Mouse (Mus musculus): ENCODE measurements around the gene Psat1.

The Psat1 gene

DNA sequence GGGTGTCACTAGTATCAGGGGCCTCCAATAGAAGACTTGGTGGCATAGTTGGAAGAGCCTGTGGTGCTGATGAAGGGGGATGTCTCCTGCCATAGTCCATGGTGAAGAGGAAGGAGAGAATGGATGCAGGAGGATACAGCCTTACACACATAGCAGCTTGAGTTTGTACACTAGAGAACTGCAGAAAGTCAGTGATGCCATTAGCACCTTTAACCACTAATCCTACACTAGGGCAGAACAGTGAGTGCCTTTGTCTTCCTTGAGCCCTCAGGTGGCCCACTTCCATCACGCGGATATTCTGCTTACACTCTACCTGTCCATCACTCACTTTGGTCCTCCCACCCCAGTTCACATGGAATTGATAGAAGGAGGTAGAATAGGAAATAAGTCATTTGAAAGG, 83.0 kb downstream of the Psat1 start:
- DNase-seq (ENCODE audit: low spot score) = no peak

DNA sequence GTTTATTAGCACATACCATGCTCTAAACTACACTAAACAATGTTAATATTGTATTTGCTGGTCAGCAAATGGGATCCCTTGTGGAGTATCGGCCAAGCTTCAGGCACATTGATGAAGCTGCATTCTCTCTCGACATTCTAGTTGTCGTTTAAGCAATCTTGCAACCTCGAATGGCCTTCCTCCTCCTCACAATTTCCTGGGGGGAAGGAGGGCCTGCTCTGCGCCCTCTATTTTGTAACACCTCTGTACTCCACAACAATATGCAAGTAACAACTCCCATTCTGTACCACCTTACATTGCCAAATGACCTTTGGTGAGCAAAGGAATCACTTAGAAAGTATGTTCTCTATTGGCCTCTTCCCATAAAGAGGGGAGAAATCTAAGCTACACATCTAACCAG, 91.8 kb downstream of the Psat1 start:
- no peak for DNase-seq (ENCODE audit: low spot score)

Measured in c-Kit-positive CD71-positive TER-119-positive erythroid progenitor cells, embryonic 14.5 days (primary cell).